Mouse (Mus musculus) adrenal gland, postnatal 36 days (tissue): Measurements from ENCODE around the gene Opcml. TPM values are rescaled to one million over a fixed set of nuclear protein-coding genes. Genes with fewer than 3 reads are reported as not detected.

ENCODE experiments used
- DNase-seq, 2 experiments: peaks; one replicate each; pipeline ENCODE4 v3.0.0; 2021; ENCODE audit warnings: mixed read lengths in 1 of 2
- total RNA-seq, 2 experiments: library from RNA; stranded (reverse); gene quantifications; 2 replicates each; pipeline ENCODE4 v1.2.3; 2021

Gene Opcml
- total RNA-seq, 2 experiments from 2014 or later: 1.3 to 2.3 TPM

GRCm38 (mm10) chr9:28160953-28161352 lies 370.4 kb downstream of the Opcml start:
- DNase-seq: no peak

- DNase-seq: no peak
Observed at GRCm38 (mm10) chr9:28163946-28164345, 373.4 kb downstream of the Opcml start.

DNA sequence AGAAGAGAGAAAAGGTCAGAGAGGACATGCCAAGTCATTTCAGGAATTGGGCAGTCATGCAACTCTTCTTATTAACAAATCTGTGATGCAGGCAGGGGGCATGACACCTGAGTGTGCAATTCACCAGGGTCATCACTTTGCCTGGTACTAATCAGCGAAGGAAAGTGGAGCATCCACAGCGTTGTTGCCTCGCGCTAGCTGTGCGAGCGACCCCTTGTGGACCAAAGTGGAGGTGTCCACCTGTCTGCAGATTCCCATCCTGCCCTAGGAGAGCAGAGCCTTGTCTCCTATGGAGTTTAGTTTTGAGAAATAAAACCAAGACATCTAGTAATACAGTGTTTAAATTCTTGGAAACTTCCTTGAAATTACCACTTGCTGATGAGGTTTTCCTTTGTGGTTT lies 381.3 kb downstream of the Opcml start:
- peak; percentile 49 to 63 for DNase-seq

- DNase-seq: no peak
Observed at GRCm38 (mm10) chr9:28177052-28177451, 386.5 kb downstream of the Opcml start.

DNA sequence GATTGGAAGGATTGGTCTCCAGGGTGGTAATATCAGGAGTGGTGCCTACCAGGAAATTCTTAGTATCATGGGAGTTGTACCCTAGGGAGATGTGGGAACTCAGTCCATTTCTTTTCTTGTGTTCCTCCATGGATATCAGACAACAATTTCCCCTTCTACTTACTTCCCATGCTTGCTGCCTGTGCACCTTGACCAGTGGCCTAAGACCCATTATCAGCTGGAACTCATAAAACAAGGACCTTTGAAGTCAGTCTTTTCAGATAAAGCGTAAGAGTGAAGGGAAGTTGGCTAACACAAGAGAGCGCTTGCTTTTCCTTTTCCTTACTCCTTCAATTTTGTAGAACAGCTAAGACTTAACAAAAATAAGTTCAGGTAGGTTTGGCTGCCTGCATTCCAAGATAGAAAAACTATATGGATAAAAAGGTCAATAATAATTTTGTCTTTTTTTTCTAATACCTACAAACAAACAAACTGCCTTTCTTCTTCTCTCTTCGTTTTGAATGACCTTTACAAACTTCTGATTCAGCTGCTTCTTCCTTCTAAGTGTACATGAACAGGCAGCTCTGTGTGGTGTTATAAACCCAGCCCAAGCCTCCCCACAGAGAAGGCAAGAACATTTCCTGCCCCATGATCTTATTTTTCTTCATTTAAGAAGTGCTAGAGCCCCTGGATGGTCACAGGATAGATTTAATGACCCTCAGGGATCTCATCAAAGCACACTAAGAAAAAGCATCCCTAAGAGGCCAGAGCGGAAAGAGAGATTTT lies 387.7 kb downstream of the Opcml start:
- DNase-seq: no peak

- no peak for DNase-seq
Observed at GRCm38 (mm10) chr9:28181916-28182315, 391.3 kb downstream of the Opcml start.

GRCm38 (mm10) chr9:28190226-28190625 lies 399.7 kb downstream of the Opcml start:
- no peak for DNase-seq

- no peak for DNase-seq
Observed at GRCm38 (mm10) chr9:28190751-28191150, 400.2 kb downstream of the Opcml start.

GRCm38 (mm10) chr9:28196550-28196949 lies 406.0 kb downstream of the Opcml start:
- no peak for DNase-seq

- DNase-seq: no peak
Observed at GRCm38 (mm10) chr9:28197061-28197460, 406.5 kb downstream of the Opcml start.

DNA sequence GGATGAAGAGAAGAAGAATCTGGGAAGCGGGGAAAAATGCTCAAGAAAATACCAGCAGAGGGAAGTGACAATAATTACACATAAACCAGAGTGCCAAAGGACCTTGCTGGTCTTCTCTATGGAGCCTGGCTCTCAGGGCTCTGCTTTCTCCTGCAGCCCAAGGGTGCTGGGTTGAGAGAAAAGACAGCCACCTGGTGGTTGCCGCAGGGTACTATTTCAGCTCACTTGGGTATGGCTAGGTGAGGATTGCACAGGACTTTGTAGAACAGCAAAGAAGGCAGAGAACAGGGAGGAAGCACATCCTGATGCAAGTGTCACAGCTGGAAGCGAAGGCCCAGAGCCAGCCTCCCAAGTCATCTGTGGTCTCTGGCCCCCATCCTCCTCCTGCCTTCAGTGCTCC lies 407.1 kb downstream of the Opcml start:
- peak; percentile 36 to 60 for DNase-seq

DNA sequence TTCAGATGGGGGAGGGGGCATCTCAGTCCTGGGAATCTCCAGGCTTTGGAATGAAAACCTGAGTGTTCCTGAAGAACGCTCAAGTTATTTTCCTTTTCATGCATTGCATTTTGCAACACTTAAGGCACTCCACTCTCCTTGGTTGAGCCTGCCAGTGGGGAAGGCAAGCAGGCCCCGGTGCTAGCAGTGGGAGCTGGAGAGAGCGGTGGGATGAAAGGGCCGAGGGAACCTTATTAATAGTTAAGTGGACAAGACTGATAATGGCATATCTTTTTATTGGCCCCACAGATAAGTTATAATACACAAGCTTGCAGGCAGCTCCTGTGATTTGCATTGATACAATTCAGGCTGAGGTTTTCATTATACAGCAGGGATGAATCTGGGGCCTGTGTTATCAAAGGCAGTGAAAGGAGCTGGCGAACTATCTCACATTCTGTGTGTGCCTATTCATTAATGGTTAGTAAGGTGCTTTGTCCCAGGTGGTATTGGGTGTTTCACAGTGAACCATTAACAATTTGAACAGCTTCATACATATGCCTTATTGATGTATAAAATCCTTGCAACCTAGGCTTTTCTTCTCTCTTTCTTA lies 407.6 kb downstream of the Opcml start:
- no peak for DNase-seq

- no peak for DNase-seq
Observed at GRCm38 (mm10) chr9:28207441-28207840, 416.9 kb downstream of the Opcml start.

- DNase-seq: no peak
Observed at GRCm38 (mm10) chr9:28208696-28209095, 418.1 kb downstream of the Opcml start.

DNA sequence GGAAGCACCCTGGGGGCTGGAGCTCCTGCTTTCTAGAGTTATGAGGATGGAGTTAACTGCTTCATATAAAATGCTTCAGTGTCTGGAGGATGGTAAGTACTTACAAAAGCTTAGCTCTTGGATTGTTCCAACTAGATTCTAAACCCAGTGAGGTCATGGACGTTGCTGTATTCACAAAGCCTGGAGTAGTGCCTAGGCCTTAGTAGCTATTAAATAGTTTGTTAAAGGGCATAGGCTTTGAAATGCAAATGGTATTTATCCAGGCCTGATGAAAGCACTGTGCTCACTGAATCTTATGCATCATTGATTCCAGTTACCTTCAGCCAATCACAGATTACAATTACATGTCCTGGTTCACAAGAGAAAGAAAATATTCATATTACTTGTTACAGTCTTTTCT lies 421.3 kb downstream of the Opcml start:
- DNase-seq: no peak

DNA sequence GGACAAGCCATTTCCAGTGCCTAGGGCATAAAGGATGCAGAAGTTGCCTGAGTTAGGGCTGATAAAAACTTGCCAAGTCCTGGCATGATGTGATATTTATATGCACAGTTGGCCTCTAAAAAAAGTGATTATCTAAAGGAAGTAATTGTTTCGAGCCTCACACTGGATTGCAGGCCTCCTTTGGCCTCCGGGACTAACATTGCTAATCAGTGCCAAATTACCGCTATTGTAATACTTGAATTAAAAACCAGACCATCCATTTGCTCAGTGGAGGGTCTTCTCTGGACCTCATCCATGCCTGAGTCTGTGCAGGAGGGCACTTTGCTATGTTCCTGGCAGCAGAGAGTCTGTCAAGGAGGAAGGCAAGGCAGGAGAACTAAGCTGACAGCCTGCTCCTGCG lies 423.3 kb downstream of the Opcml start:
- DNase-seq: no peak

DNA sequence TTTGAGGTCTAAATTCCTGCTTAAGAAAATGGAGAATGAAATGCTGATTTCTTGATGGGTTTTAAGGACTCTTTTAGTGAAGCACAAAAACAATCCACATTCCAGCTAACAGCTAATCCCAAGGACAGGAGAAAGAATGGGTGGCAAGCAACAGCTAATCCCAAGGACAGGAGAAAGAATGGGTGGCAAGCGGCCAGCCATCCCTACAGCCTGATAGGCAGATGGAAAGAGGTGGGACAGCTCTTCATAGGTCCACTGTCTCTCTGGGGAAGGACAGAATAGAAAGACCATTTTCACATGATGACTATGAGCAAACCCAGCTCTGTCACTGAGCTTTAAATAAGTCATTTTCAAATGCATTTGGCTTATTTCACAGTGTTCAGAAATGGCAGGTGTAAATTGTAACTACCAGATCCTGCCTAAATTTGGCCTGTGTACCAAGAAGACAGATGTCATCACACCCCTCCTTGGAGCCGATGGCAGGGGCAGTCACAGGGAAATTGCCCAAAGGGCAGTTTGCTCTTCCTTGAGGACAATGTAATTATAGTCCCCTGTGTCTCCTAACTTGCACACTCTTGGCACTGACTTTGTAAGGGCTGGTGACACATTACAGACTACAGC lies 427.6 kb downstream of the Opcml start:
- no peak for DNase-seq

- no peak for DNase-seq
Observed at GRCm38 (mm10) chr9:28222726-28223125, 432.2 kb downstream of the Opcml start.

GRCm38 (mm10) chr9:28225824-28226569 lies 435.4 kb downstream of the Opcml start:
- no peak for DNase-seq

DNA sequence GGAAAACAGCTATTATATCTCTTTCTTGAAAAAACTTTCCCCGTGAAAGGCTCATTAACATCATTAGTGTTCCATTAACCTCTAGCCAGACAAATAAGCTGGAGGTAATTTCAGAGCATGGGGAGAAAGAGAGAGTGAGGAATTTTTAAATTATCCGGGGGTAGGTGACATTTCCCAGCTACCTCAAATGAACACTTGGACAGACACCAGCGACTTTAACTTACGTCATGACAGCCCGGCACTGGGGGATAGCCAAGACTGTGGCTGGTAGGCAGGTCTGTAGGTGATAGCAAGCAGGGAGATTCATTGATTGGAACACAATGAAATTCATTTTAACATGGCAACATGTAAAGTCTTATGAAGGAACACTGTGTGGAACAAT lies 436.0 kb downstream of the Opcml start:
- DNase-seq: no peak

DNA sequence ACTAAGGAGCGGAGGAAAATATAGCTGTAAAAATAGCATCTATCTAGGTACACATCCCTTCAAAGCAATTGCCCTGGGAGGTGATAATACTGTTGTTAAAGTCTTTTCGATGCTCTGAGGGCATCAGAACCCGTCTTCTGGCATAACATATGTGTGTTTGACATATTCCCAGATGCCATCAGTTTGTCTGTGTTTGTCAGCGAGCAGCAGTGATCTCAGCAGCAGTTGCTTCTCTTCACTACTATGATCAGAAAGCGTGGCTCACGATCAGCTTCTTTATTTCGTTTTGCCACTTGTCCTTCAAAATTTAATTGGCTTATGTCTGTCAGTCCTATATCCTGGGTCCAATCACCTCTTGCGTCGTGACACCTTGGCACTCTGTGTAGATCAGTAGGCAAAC lies 447.9 kb downstream of the Opcml start:
- DNase-seq: no peak

GRCm38 (mm10) chr9:28247742-28248503 lies 457.3 kb downstream of the Opcml start:
- no peak for DNase-seq
